Mouse (Mus musculus) heart, postnatal 0 days (tissue): ENCODE measurements around the gene Trpc5.

ENCODE experiments used
- CTCF ChIP-seq: IDR thresholded peaks from 2 replicates; pipeline ENCODE4 v1.5.1; 2016; ENCODE audit warnings: antibody characterized with exemption, control low read depth, low read depth
- EP300 ChIP-seq: IDR thresholded peaks from 2 replicates; pipeline ENCODE4 v1.6.1; 2016; ENCODE audit warnings: antibody characterized with exemption, low read depth

DNA sequence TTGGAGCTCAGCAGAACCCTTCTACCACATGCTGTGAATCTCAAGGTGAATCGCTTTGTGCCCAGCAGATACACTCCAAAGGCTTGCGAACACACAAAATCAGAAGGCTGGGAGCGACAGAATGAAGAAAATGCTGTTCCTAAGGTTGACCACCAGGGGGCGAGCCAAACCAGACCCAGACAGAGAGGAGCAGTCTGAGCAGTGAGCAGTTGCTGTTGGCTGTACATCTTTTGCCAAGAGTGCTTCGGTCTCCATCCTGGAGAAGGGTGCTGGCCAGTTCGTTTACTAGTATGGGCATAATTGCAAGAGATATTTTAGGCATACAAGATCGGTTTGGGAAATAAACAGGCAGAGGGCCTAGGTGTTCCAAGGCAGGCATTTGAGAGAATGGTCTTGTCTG is 284.5 kb downstream of the Trpc5 start:
- TF ChIP-seq EP300 = no peak
- peak; percentile 86 for TF ChIP-seq CTCF
